Mouse (Mus musculus) Muller cell, postnatal 12 days (primary cell): ENCODE results near the gene Prkab2.
A peak's percentile ranks its signal among the peaks of the same experiment; 100 is the strongest.

ENCODE experiments used
- DNase-seq: peaks from one replicate; pipeline ENCODE4 v3.0.0-alpha.2; 2015; ENCODE audit errors: inconsistent ontology term

The Prkab2 gene

DNA sequence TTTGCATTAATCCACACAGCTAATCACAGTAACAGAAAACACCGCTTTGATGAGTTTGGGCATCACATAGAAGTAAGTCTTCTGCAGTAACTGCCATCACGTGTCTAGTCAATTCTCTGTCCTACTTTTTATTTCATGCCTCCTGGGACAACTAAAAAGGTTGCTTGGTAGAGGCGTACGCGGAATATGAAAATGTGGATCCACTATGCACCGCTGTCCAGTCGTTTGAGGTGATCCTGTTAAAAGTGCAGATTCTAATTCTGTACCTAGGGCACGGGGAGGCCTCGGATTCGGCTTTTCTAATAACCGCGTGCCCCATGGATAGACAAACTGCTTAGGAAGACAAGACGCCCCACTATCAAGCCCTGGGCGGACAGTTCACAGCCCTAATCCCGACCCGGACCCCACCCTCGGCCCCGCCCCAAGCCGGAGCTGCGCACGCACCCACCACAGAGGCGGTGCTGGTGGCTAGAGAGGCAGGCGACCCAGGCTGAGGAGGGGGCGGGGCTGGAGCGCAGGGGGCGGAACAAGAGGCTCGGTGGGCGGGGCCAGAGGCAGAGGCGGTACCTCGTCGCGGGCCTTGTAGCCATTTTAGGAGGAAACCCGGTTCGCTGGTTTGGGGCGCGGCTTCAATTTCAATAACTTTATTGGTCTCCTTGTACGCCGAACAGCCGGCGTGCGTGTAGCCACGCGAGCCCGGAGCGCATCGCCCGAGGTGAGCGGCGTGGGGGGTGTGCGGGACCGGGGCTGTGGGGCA is at the start of gene Prkab2:
Gene Prkab2, plus strand, starts transcription at position 539 of the 757 bp plus-strand sequence.
- peak; percentile 99 for DNase-seq

DNA sequence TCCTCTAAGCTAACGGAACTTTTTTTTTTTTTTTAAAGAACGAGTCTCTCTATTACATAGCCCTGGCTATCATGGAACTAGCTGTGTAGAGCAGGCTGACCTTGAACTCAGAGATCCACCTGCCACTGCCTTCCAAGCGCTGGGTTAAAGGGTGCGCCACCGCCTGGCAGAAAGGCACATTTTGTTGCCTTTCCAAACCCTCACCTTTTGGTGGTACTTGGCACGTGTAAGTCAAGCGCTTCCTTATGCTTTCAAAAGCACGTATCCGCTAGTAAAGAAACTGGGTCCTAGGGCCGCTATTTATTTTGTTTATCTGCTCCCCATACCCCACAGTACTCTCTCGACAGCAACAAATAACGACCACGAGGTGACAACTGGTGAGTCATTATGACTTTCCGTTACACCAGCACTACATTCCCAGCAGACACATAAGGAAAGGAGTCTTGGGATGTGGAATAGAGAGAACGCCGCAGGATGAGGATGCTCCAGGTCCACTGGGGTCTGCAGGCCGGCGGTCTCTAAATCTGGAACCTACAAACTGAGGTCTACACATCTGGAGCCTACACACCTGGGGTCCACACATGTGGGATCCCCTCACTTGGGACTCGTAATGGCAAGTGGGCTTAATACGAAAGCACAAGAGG is 48.7 kb upstream of the Prkab2 start:
- DNase-seq, result no peak

DNA sequence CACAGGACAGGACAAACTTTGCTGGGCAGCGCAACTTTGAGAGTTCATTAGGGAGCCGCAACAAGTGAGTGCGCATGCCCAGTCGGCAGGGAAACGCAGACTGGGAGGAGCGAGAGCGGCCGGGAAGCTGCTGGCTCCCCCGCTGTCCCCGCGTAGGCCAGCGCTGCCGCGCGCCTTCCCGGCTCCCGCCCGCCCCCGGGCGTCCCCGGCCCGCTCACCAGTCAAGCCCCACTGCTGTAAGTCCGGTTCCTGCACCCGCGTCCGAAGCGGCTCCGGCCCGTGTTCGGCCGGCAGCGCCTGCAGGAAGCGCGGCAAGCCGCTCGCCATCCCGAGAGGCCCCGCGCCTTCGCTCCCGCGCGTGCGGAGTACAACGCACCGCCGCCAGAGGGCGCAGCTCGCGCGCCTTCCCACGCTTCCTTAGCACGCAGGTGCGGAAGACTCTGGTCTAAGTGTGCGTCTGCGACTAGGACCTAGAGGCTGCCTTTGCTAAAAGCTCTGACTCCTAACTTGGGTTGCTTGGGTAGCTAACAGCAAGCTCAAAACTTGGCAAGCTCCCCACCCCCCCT is 48.1 kb upstream of the Prkab2 start, which contains the start of gene Chd1l:
Gene Chd1l, minus strand, starts transcription at position 359 of the 566 bp plus-strand sequence.
- DNase-seq, result peak; percentile 93

DNA sequence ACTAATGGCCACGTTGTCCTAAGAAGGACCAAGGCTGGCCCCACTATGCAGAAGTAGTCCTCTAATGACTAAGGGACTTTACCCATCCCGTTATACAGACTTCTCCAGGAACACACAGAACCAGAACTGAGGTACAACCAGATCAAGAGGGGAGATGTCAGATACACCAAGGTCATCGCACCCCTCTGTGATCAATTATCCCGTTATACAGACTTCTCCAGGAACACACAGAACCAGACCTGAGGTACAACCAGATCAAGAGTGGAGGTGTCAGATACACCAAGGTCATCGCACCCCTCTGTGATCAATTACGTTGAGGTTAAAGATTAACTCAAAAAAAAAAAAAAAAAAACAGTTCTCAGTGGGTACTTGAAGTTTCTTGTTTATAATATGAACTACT is 47.0 kb upstream of the Prkab2 start:
- no peak for DNase-seq

DNA sequence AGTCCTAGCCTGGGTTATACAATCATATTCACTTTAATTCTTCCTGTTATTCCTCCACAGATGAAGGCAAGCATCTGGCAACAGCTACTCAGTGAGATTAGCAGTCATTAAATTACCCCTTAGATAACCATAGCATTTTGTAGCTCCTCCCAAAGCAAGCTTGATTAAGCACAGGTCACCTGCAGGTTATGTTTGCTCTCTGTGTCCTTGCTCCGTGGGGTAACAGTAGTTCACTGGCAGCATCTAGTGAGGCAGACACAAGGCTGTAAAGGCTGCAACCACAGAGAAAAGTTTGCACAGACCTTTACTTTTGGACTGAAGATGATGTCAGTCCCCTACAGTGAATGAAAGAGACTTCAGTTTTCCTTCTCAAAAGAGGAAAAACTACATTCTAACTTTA is 42.8 kb upstream of the Prkab2 start:
- no peak for DNase-seq

DNA sequence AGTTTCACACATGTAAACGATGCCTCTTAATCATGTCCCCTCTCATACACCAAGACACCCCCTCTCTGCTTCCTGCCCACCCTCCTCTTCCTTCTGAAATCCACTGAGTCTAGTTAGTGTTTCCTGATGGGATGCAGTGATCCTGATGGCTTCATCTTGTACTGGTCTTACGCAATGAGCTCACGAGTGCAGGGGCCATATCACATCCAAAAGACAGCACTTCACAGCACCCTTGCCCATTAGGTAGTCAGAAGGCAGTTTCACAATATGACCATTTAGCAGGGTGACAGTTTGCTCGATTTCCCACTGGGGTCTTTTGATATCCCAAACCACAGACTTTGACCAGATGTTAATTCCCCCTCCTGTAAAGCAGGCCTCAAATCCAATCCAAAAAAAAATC is 42.1 kb upstream of the Prkab2 start:
- no peak for DNase-seq

DNA sequence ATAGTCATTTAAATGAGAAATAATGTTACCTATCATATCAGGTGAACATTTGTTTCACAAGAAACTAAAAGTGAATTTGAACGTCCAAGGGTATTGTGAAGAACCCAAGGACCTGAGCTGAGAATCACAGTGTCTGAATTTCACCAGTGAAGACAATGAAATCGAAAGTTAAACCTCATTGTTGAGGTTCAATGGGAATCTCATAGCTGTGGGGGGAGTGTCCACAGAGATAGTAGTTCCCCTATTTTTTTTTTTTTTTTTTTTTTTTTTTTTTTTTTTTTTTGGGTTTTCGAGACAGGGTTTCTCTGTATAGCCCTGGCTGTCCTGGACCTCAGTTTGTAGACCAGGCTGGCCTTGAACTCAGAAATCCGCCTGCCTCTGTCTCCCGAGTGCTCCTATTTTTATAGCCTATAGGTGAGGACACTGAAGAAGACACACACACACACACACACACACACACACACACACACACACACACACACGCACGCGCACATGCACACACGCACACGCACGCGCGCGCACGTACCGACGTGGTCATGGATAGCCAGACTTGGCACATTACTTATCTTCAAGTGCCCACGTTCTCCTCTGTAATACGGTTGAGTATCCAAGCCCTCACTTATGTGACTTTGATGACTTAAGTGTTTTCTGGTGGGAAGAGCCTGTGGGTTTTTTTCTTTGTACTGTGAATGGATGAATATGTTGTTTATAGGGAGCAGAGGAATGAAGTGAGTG is 40.7 kb upstream of the Prkab2 start:
- no peak for DNase-seq

DNA sequence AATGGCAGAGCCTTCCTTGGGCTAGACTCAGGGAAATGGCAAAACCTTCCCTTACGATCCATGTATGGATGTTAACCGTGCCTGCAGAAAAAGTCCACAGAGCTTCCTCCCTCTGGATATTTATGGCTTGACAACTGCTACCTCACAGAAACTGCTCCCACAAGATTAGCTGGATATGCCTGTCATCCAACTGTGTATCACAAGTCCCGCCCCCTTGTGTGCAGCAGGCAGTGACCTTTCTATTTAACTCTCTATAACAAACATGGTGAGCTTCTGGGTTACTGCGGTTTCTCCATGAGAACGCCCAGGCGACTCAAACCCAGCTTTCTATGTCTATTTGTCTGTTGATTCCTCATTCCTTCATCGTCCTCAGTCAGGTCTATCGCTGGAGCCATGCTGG is 40.1 kb upstream of the Prkab2 start:
- DNase-seq, result no peak

DNA sequence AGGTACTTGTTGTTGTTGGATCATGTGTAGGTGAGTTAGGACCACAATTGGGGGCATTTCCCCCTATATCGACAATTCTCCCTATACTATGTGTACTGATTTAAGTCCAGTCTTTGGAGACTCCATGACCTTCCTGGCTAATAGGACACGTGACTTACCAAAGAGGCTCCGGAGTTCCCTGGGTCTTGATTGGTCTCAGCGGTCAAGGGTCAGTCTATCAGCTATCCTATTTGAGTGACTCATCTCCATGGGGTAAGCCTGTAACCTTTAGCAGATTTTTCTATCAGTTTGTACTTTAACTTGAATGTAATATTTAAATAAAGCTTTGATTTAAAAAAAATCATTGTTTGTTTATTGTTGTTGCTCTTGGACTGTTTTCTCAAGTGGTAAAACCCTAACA is 37.3 kb upstream of the Prkab2 start:
- DNase-seq, result no peak

DNA sequence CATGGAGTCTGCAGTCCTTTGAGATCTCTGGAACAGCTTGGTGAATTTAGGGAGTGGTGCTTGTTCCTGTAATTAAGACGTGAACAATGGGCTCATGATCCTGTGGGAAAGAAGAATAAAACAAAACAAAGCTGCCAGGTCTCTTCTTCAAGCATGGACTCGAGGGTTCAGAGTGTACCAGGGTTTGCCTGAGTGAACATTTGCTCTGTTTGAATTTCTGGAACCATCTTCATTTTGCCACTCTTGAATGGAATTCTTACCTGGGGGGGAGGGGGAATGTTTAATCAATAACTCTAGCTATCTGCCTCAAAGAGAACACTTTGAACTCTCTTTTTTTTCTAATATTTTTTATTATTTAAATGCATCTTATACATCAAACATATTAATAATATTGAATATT is 33.4 kb upstream of the Prkab2 start:
- DNase-seq, result no peak

DNA sequence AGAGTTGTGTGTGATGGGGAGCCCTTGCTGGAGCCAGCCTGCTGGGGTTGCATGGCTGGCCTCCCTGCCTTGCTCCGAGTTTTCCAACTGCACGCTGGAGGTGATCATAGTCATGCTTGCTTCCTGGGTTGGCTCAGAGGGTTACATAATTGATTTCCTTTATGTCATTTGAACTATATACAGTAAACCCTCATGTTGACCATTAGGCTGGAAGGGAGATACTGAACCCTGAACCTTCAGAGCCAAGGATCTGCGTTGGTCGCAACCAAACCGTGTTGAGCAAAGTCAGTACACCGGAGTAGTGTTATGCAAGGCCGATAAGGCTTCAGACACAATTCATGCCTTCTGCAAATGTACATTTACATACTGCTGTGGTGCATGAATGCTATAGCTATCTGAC is 30.1 kb upstream of the Prkab2 start:
- no peak for DNase-seq

DNA sequence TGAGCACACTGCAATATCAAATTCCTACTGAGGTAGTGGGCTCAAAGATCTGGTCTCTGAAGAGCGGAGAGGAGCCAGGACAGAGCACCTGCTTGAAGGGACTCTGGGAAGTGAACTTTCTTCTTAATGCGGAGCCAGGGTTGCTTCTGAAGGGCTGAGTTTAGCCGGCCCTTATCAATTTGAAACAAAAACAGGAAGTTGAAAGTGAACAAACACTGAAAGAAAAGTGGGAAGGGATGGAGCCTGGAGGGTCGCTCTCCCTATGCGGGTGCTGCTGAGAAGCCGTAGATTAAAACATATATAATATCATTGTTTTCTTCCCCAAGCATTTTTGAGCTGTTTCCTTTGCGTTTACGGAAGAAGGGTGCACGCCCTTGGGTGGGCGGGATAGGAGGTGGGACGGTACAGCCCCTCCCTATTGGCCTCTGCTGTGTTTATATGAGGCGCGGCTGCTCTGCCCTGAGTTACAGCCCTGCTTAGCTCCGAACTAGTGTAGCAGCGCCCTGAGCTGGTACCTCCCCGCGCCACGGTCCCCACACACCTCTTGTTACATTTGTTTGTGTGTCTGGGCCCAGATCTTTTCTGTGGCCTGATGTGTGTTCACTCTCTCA is 29.5 kb upstream of the Prkab2 start, which contains the start of gene Fmo5:
Gene Fmo5, plus strand, starts transcription at position 414 of the 611 bp plus-strand sequence.
- DNase-seq, result peak; percentile 61

DNA sequence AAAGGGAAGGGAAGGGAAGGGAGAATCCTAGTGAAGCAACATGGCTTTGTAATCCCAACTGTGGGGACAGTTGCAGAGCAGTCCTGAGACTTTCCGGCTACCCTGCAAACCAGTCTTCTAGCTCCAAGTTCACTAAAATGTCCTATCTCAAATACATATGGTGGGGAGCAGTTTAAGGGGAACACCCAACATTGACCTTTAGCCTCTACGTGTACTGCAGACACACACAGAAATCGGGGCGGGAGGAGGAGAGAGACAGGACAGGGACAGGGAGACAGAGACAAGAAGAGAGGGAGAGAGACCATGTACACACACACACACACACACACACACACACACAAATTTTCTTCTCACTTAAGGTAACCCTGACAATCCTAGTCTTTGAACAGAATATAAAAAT is 28.1 kb upstream of the Prkab2 start:
- no peak for DNase-seq

DNA sequence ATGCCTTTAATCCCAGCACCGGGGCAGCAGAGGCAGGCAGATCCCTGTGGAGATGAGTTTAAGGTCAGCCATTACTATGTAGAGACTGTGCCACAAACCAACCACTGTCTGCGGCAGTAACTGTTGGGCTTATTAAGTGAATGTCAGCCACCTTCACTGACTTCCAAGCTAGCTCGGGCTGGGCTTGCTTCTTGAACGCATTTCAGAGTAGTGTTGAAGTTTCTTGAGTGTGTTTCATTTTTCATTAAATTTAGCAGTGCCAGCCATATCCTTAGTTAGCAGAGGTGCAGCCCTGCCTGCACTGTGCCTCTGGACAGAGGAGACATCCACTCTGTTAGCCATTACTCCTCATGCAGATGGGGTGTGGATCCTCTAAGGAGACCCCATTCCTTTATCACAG is 27.2 kb upstream of the Prkab2 start:
- no peak for DNase-seq

DNA sequence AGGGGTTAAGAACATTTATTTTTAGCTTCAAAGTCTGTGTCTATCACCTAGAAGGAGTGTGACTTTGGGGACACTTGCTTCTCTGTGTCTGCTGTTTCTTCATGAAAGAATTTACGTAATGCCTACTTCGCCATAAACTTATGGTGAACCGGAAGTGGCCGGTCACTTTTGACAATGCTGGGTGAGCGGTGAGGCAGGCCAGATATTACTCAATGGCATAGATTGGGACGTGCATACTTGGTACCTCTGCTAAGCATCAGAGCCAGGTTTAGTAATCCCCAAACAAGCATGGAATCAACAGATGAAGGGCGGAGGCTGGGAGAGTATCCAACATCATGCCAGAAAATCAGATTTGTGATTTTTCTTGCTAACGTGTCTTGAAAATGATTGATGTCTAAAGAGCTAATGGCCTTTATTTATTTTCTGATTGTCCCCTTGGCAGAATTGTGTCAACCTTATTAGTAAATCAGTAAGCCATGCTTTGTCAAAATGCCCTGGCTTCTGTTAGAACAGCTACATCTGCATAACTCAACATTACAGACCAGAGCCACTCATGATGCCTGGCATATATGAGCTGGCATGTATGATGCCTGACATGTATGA is 26.6 kb upstream of the Prkab2 start:
- no peak for DNase-seq

DNA sequence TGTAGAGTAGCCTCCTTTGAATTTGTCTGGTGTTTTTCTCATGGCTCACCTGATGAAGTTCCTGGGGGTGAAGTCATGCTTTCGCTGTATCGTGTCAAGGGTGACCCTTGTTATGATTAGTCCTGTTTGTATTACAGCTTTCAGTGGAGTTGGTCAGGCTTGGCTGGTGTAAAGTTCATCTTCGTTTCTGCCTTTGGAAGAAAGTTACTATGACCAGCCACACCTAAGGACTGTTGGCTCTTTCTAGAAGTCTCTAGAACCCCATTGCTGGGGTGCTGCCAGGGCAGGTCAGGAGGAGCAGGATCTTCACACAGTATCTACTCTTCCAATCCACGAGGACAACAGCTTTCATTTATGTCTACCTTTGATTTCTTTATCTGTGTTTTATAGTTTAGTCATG is 24.5 kb upstream of the Prkab2 start:
- DNase-seq, result no peak

DNA sequence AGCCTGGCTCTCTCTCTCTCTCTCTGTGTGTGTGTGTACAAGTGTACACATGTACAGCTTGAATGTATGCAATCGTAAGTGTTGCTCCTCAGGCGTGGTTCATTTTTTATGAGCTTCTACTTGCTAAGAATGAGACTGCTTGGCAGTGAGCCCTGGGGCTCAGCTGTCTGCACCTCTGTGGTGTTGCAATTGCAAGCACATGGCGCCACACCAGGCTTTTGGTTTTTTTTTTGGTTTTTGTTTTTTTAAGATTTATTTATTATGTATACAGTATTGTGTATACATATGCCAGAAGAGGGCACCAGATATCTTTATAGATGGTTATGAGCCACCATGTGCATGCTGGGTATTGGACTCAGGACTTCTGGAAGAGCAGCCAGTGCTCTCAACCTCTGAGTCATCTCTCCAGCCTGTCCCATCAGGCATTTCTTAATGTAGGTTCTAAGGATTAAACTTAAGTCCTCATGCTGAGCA is 23.7 kb upstream of the Prkab2 start:
- DNase-seq, result peak; percentile 30

DNA sequence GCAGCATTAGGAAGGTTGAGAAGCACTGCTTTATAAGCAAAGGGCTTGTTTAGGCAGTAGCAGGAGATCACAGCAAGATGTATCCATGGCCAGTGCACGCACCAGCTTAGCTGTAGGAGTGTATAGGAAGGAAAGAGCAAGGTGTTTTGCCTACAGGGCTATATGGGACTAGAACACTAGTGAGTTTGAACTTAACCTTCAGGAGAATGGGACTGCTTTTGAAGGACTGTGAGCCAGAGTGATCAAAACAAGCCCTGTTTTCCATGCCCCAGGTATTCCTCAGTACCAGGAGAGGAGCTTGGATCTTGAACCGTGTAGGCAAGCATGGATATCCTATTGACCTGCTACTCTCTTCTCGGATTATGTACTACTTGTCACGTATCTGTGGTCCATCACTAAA is 16.6 kb upstream of the Prkab2 start:
- DNase-seq, result no peak

DNA sequence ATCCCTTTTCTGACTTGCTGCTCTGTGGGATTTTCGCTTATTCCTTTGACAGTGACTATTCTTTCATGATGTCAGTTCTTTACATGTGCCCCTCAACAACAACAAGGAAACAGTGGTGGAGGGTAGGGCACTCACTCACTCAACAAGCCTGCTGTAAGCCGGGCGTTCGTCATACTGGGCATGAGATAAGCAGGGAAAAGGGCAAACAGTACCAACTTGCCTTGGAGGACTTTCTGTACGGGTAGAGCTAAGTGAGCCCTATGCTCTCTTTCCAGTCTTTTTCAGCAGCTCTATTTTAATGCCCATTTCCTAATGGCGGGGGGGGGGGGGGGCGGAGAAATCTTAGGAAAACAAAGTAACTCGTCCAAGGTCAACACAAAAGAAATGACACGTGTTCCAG is 16.0 kb upstream of the Prkab2 start:
- DNase-seq, result no peak

DNA sequence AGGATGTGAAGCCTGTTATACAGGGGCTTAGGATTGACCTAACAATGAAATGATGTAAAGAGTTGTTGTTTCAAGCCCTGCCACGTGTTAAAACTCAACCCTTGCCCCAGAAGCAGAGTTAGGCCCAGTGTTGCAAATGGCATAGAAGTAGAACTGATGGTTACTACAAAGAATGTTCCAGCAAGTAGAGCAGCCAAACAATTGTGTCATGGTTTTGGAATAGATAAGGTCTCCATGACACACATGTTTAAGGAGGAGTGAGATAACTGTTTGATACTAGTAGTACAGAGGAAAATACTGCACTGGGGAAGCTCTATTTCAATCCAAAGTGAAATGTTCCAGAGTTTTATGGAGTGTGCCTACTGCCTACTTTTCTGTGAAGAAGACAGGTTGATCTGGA is 9.5 kb upstream of the Prkab2 start:
- no peak for DNase-seq

DNA sequence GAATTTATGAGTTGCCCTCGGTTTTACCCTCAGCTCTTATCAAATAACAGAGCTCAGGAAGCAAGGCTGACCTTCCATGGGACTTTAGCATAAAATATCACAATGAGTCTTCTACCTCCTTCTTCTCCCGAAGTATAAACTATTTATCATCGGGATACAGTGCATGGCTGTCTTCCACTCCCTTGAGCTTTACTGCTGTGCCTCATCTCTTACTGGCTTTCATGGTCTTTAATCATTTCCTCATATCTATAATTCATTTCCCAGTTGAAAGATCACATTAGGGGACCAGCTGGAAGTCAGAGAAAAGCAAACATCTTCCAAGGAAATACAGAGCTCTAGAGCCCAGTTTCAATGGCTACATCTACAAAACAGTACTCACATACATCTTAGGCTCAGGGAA is 9.0 kb upstream of the Prkab2 start:
- no peak for DNase-seq
